ENCODE assay signal across 13 mouse cellular contexts in the genomic region with DNA sequence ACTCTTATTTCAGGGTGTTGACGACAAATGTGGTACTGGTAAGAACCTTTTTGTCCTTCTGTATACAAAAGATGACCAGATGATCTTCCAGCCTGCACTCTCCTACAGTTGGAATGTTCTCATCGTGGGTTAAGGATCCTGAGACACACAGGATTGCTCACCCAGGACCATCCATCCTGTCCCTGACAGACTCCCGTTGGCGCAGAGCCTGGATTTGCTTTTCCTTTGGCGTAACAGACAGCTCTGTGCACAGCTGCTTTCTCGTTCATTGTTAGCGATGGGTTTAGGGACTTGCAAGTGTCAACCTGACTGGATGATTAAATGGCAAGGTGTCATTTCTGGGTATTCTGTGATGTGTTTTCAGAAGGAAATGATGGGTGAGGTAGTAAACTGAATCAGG. TPM values are rescaled to one million over a fixed set of nuclear protein-coding genes. Genes with fewer than 3 reads are reported as not detected.
A peak's percentile ranks its signal among the peaks of the same experiment; 100 is the strongest.
DNase-seq lines count a peak whose midpoint lies in the region; ATAC-seq and TF ChIP-seq lines count a peak whose summit lies in the region.
"Had no signal": no experiment of that assay in that cellular context is flagged by ENCODE, and none has a peak within 500 bp of the region (broad histone marks: within the 10 kb centered on the region; RNA-seq: fewer than 3 reads in every experiment).

No protein-coding gene starts in this region.

- no peaks in the 10 kb centered on the region for H3K27me3 ChIP-seq in heart, embryonic 10.5 days (ENCODE audit: insufficient read depth, poor library complexity, severe bottlenecking)
- H3K27me3 ChIP-seq in liver, postnatal 0 days (ENCODE audit: insufficient read depth, low read length), result no peaks in the 10 kb centered on the region
- H3K27me3 ChIP-seq in limb, embryonic 10.5 days (ENCODE audit: low read depth, poor library complexity, severe bottlenecking), result no peaks in the 10 kb centered on the region
- H3K27me3 ChIP-seq: embryonic facial prominence, embryonic 12.5 days; heart, embryonic 13.5 days had no signal

- H3K4me1 ChIP-seq in heart, embryonic 10.5 days, result no peaks in the 10 kb centered on the region
- peaks cover 8% of the 10 kb centered on the region for H3K4me1 ChIP-seq in liver, postnatal 0 days (ENCODE audit: insufficient read depth)
- H3K4me1 ChIP-seq in limb, embryonic 10.5 days, result no peaks in the 10 kb centered on the region
- H3K4me1 ChIP-seq: embryonic facial prominence, embryonic 12.5 days had no signal

- H3K4me3 ChIP-seq in heart, embryonic 10.5 days, result no peak overlapping the region
- no peak overlapping the region for H3K4me3 ChIP-seq in liver, postnatal 0 days (ENCODE audit: low read depth, low read length)
- H3K4me3 ChIP-seq in limb, embryonic 10.5 days, result no peak overlapping the region
- H3K4me3 ChIP-seq: embryonic facial prominence, embryonic 12.5 days; heart, embryonic 13.5 days; left cerebral cortex, adult 2 months had no signal

- peak; percentile 48 for DNase-seq in heart, adult 8-10 months (ENCODE audit: low spot score)
- no peak for DNase-seq in heart, embryonic 10.5 days (ENCODE audit: low spot score)
- DNase-seq in adipocyte (ENCODE audit: low spot score), result peak; percentile 61
- peak; percentile 24 to 60 for DNase-seq in heart, adult 9 months (ENCODE audit: low spot score in 2 of 2)
- no peak for DNase-seq in liver, postnatal 0 days
- DNase-seq in limb, embryonic 10.5 days (ENCODE audit: low spot score), result no peak
- no peak for DNase-seq in embryo, embryonic 11 days
- DNase-seq in retina, postnatal 1 day, result no peak
- DNase-seq: thymus, postnatal 25 days had no signal

- H3K4me2 ChIP-seq in liver, postnatal 0 days (ENCODE audit: low read depth, low read length), result no peak overlapping the region
- H3K4me2 ChIP-seq: embryonic facial prominence, embryonic 12.5 days had no signal

- TF ChIP-seq CTCF in liver, postnatal 0 days (IDR thresholded peaks at IDR 0.05; ENCODE audit: low read depth), result no peak

- no peak overlapping the region for H3K9ac ChIP-seq in liver, postnatal 0 days (replicated peaks)
- H3K9ac ChIP-seq: embryonic facial prominence, embryonic 12.5 days; heart, embryonic 13.5 days had no signal

- ATAC-seq in liver, postnatal 0 days, result no peak
- ATAC-seq: midbrain, embryonic 16.5 days had no signal

- no peaks in the 10 kb centered on the region for H3K36me3 ChIP-seq in heart, embryonic 10.5 days
- H3K36me3 ChIP-seq in liver, postnatal 0 days (replicated peaks; ENCODE audit: insufficient read depth, low read length), result no peaks in the 10 kb centered on the region
- H3K36me3 ChIP-seq in limb, embryonic 10.5 days, result no peaks in the 10 kb centered on the region
- H3K36me3 ChIP-seq: embryonic facial prominence, embryonic 12.5 days; heart, embryonic 13.5 days had no signal

- H3K9me3 ChIP-seq in heart, embryonic 10.5 days, result no peaks in the 10 kb centered on the region
- no peaks in the 10 kb centered on the region for H3K9me3 ChIP-seq in liver, postnatal 0 days (ENCODE audit: low read length)
- no peaks in the 10 kb centered on the region for H3K9me3 ChIP-seq in limb, embryonic 10.5 days (replicated peaks)
- H3K9me3 ChIP-seq: embryonic facial prominence, embryonic 12.5 days; heart, embryonic 13.5 days had no signal

- H3K27ac ChIP-seq in heart, embryonic 10.5 days, result no peak overlapping the region
- peak overlapping the region; percentile 83; the same call in 1 of the 2 replicates for H3K27ac ChIP-seq in liver, postnatal 0 days (ENCODE audit: low read depth)
- H3K27ac ChIP-seq in limb, embryonic 10.5 days, result no peak overlapping the region
- H3K27ac ChIP-seq: embryonic facial prominence, embryonic 12.5 days; heart, embryonic 13.5 days; left cerebral cortex, adult 2 months had no signal

- 77% methylated on average over 7 of the region's 7 CpGs for WGBS in heart, embryonic 10.5 days
- 69% methylated on average over 7 of the region's 7 CpGs for WGBS in liver, postnatal 0 days (ENCODE audit: insufficient replicate concordance)
- WGBS in limb, embryonic 10.5 days, result 79% methylated on average over 7 of the region's 7 CpGs

- TF ChIP-seq EP300 in liver, postnatal 0 days (IDR thresholded peaks at IDR 0.05; ENCODE audit: low read depth), result no peak

RNA-seq across cellular contexts. Expression of a gene that starts 14.1 kb away (rescaled TPM):
- not detected for total RNA-seq in heart, adult 8-10 months (2022)
- not detected in 2 replicates for polyA plus RNA-seq in heart, embryonic 10.5 days (2016; fragmentation: Nextera tagmentation; extraction: Ambion mirVana)
- polyA plus RNA-seq in liver, postnatal 0 days (2015; fragmentation: Nextera tagmentation; extraction: Ambion mirVana), result not detected in 2 replicates
- not detected in 2 replicates for polyA plus RNA-seq in limb, embryonic 10.5 days (2016; fragmentation: Nextera tagmentation; extraction: Ambion mirVana)
- total RNA-seq: left cerebral cortex, adult 2 months had no signal
- polyA plus RNA-seq: embryonic facial prominence, embryonic 12.5 days; heart, embryonic 13.5 days; midbrain, embryonic 16.5 days had no signal

RNA-seq across cellular contexts. Expression of a gene that starts 21.4 kb away (rescaled TPM):
- not detected for total RNA-seq in heart, adult 8-10 months (2022)
- polyA plus RNA-seq in heart, embryonic 10.5 days (2016; fragmentation: Nextera tagmentation; extraction: Ambion mirVana), result not detected in 2 replicates
- polyA plus RNA-seq in liver, postnatal 0 days (2015; fragmentation: Nextera tagmentation; extraction: Ambion mirVana), result not detected in 2 replicates
- not detected in 2 replicates for polyA plus RNA-seq in limb, embryonic 10.5 days (2016; fragmentation: Nextera tagmentation; extraction: Ambion mirVana)
- total RNA-seq: left cerebral cortex, adult 2 months had no signal
- polyA plus RNA-seq: embryonic facial prominence, embryonic 12.5 days; heart, embryonic 13.5 days; midbrain, embryonic 16.5 days had no signal

RNA-seq across cellular contexts. Expression of a gene that starts 35.0 kb away (rescaled TPM):
- not detected for total RNA-seq in heart, adult 8-10 months (2022)
- not detected in 2 replicates for polyA plus RNA-seq in heart, embryonic 10.5 days (2016; fragmentation: Nextera tagmentation; extraction: Ambion mirVana)
- not detected in 2 replicates for polyA plus RNA-seq in liver, postnatal 0 days (2015; fragmentation: Nextera tagmentation; extraction: Ambion mirVana)
- not detected in 2 replicates for polyA plus RNA-seq in limb, embryonic 10.5 days (2016; fragmentation: Nextera tagmentation; extraction: Ambion mirVana)
- total RNA-seq: left cerebral cortex, adult 2 months had no signal
- polyA plus RNA-seq: embryonic facial prominence, embryonic 12.5 days; heart, embryonic 13.5 days; midbrain, embryonic 16.5 days had no signal

RNA-seq across cellular contexts. Expression of a gene that starts 55.5 kb away (rescaled TPM):
- not detected for total RNA-seq in heart, adult 8-10 months (2022)
- polyA plus RNA-seq in heart, embryonic 10.5 days (2016; fragmentation: Nextera tagmentation; extraction: Ambion mirVana), result not detected in 2 replicates
- not detected in 2 replicates for polyA plus RNA-seq in liver, postnatal 0 days (2015; fragmentation: Nextera tagmentation; extraction: Ambion mirVana)
- not detected in 2 replicates for polyA plus RNA-seq in limb, embryonic 10.5 days (2016; fragmentation: Nextera tagmentation; extraction: Ambion mirVana)
- total RNA-seq: left cerebral cortex, adult 2 months had no signal
- polyA plus RNA-seq: embryonic facial prominence, embryonic 12.5 days; heart, embryonic 13.5 days; midbrain, embryonic 16.5 days had no signal

Comparison
In these comparisons a context has a peak if more than half of its experiments do, and no peak if none do; other contexts are left out.
1. DNase-seq: peak in heart, adult 8-10 months (single experiment), adipocyte (single experiment) and heart, adult 9 months (2 of 2); none in heart, embryonic 10.5 days (single experiment), liver, postnatal 0 days (single experiment), limb, embryonic 10.5 days (single experiment), embryo, embryonic 11 days (single experiment) and retina, postnatal 1 day (single experiment).